Mouse (Mus musculus) neural tube, embryonic 14.5 days (tissue): ENCODE results near the gene Defb43. TPM values are rescaled to one million over a fixed set of nuclear protein-coding genes. Genes with fewer than 3 reads are reported as not detected.

Experiments used
- ATAC-seq: fragments of 200-750 bp; cut with Nextera tagmentation; 2 replicates; pipeline ENCODE4 v1.8.0; 2017; ENCODE audit warnings: low read depth, mild to moderate bottlenecking, moderate TSS enrichment, moderate library complexity
- H3K27ac ChIP-seq: fragments of 300-500 bp; sonication (generic); 2 replicates; pipeline ENCODE4 v1.5.1; 2014; ENCODE audit warnings: low read depth, mild to moderate bottlenecking, control low read depth, low read length, moderate library complexity, mixed read lengths
- H3K27me3 ChIP-seq: fragments of 300-500 bp; sonication (generic); 2 replicates; pipeline ENCODE4 v1.6.1; 2014; ENCODE audit warnings: low read length; ENCODE audit not compliant: control insufficient read depth, insufficient read depth
- H3K36me3 ChIP-seq: fragments of 300-500 bp; sonication (generic); 2 replicates; pipeline ENCODE4 v1.6.1; 2014; ENCODE audit warnings: low read length, mixed read lengths; ENCODE audit not compliant: control insufficient read depth, insufficient read depth
- H3K4me1 ChIP-seq: fragments of 300-500 bp; sonication (generic); 2 replicates; pipeline ENCODE4 v1.6.1; 2014; ENCODE audit warnings: low read length; ENCODE audit not compliant: control insufficient read depth, insufficient read depth
- H3K4me2 ChIP-seq: fragments of 300-500 bp; sonication (generic); 2 replicates; pipeline ENCODE4 v1.6.1; 2014; ENCODE audit warnings: mild to moderate bottlenecking, low read depth, low read length, control low read depth
- H3K4me3 ChIP-seq: fragments of 300-500 bp; sonication (generic); 2 replicates; pipeline ENCODE4 v1.5.1; 2014; ENCODE audit warnings: low read depth, low read length, control low read depth, mixed read lengths
- H3K9ac ChIP-seq: fragments of 300-500 bp; sonication (generic); replicated peaks from 2 replicates; pipeline ENCODE4 v1.6.1; 2014; ENCODE audit warnings: low read depth, mild to moderate bottlenecking, control low read depth, low read length, mixed read lengths
- H3K9me3 ChIP-seq: fragments of 300-500 bp; sonication (generic); 2 replicates; pipeline ENCODE4 v1.6.1; 2016; ENCODE audit warnings: low read length; ENCODE audit not compliant: control insufficient read depth
- WGBS: fragments of 180-500 bp; shearing (Covaris S2); extraction: QIAGEN DNeasy Blood & Tissue Kit; methylation state at CpG from one replicate; pipeline ENCODE4 v1.1.7; 2014; 5-methylcytosine and 5-hydroxymethylcytosine counted together
- polyA plus RNA-seq: library from polyadenylated mRNA; unstranded; fragments of >200 nt; fragmentation: Nextera tagmentation; extraction: Ambion mirVana; gene quantifications from 2 replicates; pipeline ENCODE4 v1.2.1, GENCODE M21; 2014

Gene Defb43
- polyA plus RNA-seq, 1 experiment from 2014 or later: not detected

- Histone ChIP-seq H3K36me3 (no peaks in the 10 kb centered on the region), H3K4me1 (no peaks in the 10 kb centered on the region), H3K9me3 (no peaks in the 10 kb centered on the region), H3K4me2 (no peak overlapping the region), H3K27ac (no peak overlapping the region), H3K9ac (no peak overlapping the region), H3K4me3 (no peak overlapping the region), H3K27me3 (no peaks in the 10 kb centered on the region)
- peak; percentile 74; the same call in 1 of the 2 replicates for ATAC-seq
- WGBS: 27% methylated on average over 6 of the region's 6 CpGs
Measured at GRCm38 (mm10) chr14:63054729-63055128, 43.2 kb downstream of the Defb43 start.

- H3K36me3 ChIP-seq: no peaks in the 10 kb centered on the region
- 79% methylated on average over 10 of the region's 10 CpGs for WGBS
- no peaks in the 10 kb centered on the region for H3K27me3 ChIP-seq
Measured at GRCm38 (mm10) chr14:63060361-63060760, 48.8 kb downstream of the Defb43 start.

GRCm38 (mm10) chr14:63062184-63062583, 50.6 kb downstream of the Defb43 start:
- H3K9ac ChIP-seq: no peak overlapping the region
- WGBS: 95% methylated on average over 2 of the region's 2 CpGs
- H3K9me3 ChIP-seq: no peaks in the 10 kb centered on the region
- H3K27me3 ChIP-seq: no peaks in the 10 kb centered on the region
- H3K4me3 ChIP-seq: no peak overlapping the region
- no peaks in the 10 kb centered on the region for H3K36me3 ChIP-seq
- H3K4me1 ChIP-seq: no peaks in the 10 kb centered on the region
- no peak overlapping the region for H3K27ac ChIP-seq
- no peak overlapping the region for H3K4me2 ChIP-seq
- no peak for ATAC-seq

More at GRCm38 (mm10) chr14:63060361-63060760, 48.8 kb downstream of the Defb43 start:
- no peak for ATAC-seq
- no peak overlapping the region for H3K4me3 ChIP-seq
- H3K4me2 ChIP-seq: no peak overlapping the region
- H3K4me1 ChIP-seq: no peaks in the 10 kb centered on the region
- no peak overlapping the region for H3K27ac ChIP-seq
- no peak overlapping the region for H3K9ac ChIP-seq
- H3K9me3 ChIP-seq: no peaks in the 10 kb centered on the region

- Histone ChIP-seq H3K4me1 (no peaks in the 10 kb centered on the region), H3K27me3 (no peaks in the 10 kb centered on the region), H3K9me3 (no peaks in the 10 kb centered on the region), H3K4me2 (no peak overlapping the region), H3K36me3 (no peaks in the 10 kb centered on the region), H3K27ac (no peak overlapping the region), H3K4me3 (no peak overlapping the region), H3K9ac (no peak overlapping the region)
- ATAC-seq: no peak
- 78% methylated on average over 5 of the region's 5 CpGs for WGBS
Measured at GRCm38 (mm10) chr14:63065391-63065790, 53.8 kb downstream of the Defb43 start.

- Histone ChIP-seq H3K27me3 (no peaks in the 10 kb centered on the region), H3K4me2 (peak overlapping the region; percentile 19; the same call in 1 of the 2 replicates), H3K27ac (no peak overlapping the region), H3K9ac (no peak overlapping the region), H3K4me3 (no peak overlapping the region), H3K9me3 (no peaks in the 10 kb centered on the region), H3K36me3 (no peaks in the 10 kb centered on the region), H3K4me1 (no peaks in the 10 kb centered on the region)
- peak; percentile 49; the same call in 1 of the 2 replicates for ATAC-seq
- WGBS: 33% methylated on average over 16 of the region's 16 CpGs
Measured at GRCm38 (mm10) chr14:63066630-63067310, 55.2 kb downstream of the Defb43 start.

Other genes with a start within 250 kb of the Defb43 start
- 13.1 and 16.5 TPM in 2 replicates for gene Wdfy2, start 174.1 kb upstream of the Defb43 start, polyA plus RNA-seq
- not detected in 2 replicates for gene Defb48, start 27.3 kb upstream of the Defb43 start, polyA plus RNA-seq
- gene Defb47, start 13.7 kb upstream of the Defb43 start, polyA plus RNA-seq: not detected in 2 replicates
- gene Defb42, start 35.2 kb downstream of the Defb43 start, polyA plus RNA-seq: 0.20 TPM in 1 of 2 replicates, not detected in the other
- not detected in 2 replicates for gene Defb30, start 38.2 kb downstream of the Defb43 start, polyA plus RNA-seq